Mouse (Mus musculus) mesoderm, embryonic 11.5 days (tissue): Measurements from ENCODE around the gene Pou2af1.

ENCODE experiments used
- DNase-seq: peaks from one replicate; pipeline ENCODE4 v3.0.0-alpha.2; 2012; ENCODE audit warnings: low read depth, low spot score

Pou2af1 gene

DNA sequence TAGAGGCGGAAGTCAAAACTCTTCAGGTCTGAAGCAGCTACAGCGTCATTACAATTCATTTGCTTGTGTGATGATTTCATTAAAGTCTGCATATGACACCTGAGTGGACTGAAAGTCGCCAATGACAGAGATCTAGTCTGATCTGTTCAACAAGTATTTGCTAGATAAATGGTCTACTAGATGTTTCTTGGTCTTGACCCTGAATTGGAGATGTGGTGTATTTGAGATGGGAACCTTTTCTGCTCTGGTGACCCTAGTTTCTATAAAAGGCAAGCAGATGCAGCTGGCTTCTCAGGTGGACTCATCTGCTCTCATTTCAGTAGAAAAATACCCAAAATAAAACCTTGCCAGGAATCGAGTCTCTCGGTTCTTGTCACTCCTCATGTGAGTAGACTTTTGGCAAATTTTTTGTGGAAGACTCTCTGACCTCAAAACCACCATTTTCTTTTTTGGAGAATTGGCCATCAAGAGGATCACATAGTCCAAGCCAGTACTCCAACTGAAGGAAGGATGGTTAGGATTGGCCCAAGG lies 12.2 kb downstream of the Pou2af1 start:
- no peak for DNase-seq

DNA sequence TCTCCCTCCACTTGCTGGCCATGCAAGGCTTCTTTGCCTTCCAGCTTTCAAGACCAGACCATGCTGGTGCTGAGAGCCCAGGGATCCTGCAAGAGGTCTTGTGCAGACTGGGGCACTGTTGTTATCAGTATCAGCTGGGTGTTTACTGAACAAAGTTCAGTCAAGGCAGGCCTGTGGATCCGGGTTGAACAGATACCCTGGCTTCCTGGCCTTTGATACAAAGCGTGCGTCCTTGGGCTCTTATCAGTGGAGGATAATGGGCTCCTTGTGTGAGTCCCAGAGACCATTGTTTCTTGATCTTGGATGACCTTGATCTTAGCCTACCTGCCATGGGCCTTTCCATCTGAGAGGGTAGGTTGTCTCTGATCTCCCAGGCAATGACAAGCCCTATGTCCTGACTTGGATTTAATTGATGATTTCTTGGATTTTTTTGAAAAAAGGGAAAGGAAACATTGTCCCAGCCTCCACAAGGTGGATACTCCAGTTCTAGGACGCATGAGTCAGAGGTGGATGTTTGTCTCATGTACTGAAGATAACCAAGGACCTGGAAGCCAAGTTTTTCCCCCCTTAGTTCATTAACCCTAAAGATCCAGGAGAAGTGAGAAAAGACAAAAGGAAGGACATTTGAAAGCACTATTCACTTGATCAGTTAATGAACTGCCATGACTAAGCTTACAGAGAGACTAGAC lies 17.3 kb downstream of the Pou2af1 start:
- no peak for DNase-seq

DNA sequence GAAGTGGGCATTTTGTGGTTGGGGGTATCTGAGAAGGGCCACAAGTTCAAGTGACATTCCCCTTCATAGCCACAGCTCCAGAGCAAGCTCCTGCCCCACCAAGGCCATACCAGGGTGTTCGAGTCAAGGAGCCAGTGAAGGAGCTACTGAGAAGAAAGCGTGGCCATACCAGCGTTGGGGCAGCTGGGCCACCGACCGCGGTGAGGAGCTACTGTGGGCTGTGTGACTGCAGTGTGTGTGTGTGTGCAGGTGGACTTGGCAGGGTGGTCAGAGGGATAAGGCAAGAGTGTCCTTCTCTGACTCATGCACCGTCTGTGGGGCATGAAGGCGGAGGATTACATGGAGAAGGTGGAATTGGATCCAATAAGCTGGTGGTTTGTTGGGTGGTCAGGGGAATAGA lies 18.7 kb downstream of the Pou2af1 start:
- no peak for DNase-seq

DNA sequence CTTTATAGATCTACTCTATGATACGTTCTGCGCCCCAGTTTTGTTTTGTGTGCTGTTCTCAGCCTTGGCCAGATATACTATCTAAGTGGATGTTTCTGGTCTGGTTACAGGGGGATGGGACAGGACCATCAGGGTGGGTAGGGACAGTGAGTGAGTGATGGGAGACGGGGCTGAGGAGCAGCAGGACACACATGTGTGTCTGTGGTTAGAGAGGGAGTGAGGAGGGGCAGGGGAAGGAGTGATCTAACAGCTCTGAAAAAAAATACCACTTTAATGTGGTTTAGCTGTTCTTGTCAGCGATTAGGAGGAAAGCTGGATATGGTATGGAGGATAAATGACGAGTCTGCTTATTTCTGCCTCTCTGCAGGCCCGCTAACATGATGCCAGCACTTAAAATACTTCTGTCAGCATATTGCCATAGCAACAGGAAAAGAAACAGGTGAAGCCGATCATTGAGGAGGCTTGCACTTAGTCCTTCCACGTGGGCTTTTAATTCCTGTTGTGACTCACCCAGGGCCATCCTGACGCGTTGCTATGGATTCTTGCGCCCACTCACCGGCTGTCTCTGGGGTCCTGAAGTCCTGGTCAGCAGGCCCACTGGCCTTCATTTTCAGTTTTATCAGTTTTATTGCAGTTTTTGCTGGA lies 25.4 kb downstream of the Pou2af1 start:
- peak; percentile 14 for DNase-seq

DNA sequence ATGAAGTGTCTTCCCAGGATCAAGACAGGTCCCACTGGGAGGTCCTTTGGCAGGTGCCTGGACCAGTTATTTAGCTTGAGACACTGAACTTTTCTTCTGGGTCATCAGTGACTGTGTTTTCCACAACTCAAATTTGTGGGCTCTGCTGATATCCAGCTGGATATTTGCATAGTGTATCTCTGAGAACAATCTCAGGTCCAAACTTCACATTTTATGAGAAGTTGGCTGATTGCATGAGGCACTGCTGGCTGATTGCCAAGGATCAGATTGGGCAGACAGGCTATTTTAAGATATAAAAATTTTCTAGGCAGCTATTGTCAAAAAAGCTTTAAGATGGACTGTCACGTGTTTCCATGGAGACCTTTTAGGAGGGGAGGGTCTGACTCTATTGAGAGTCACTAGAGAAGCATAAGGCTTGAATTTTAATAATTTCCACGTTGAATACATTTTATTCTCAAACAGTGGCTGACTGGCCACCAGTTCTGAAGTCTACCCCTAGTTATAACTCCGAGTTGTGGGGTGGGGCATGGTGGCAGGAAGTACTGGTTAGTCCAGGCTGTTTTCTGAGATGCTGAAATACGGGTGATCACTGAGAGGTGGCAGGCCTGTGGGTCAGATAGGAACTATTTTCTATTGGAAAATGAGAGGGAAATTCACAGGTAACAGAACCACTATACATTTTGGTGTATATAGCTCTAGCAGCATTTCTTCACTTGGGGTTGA lies 43.4 kb downstream of the Pou2af1 start:
- no peak for DNase-seq

DNA sequence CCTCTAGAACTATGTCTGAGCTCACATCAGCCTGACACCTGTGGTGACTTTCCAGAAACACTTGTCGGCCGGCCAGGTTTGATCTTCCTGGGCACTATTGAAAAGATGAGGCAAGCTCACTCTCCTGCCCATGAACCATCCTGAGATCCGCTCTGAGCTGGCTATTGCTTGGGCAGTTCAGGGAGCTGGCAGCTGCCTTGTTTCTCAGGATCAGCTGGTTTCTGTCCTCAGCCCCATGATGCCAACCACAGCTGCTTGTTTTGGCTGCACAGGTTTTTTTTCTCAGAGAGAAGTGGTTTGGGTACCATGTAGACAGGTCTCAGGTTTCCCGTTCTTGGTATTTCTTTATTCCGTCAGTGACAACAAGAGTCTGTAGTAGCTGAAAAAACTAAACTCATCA lies 44.9 kb downstream of the Pou2af1 start:
- DNase-seq = no peak

DNA sequence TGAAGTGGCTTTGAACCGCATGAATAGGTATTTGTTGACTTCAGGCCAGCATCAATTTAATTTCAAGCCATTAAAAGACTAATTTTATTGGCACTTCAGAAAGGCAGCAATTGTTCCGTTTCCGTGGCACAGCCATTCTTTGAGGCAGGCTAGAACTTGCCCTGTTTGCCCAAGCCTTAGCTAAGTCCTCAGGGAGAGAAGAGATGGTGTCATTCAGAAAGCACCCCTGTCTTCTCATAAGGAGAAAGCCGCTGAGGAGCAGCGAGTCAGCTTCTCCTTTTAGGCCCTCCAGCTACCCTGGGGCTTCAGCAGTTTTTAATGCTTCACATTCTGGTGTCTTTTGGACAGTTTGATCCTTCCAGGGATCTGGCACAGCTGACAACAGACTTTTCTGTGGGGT lies 55.3 kb downstream of the Pou2af1 start:
- DNase-seq = no peak

DNA sequence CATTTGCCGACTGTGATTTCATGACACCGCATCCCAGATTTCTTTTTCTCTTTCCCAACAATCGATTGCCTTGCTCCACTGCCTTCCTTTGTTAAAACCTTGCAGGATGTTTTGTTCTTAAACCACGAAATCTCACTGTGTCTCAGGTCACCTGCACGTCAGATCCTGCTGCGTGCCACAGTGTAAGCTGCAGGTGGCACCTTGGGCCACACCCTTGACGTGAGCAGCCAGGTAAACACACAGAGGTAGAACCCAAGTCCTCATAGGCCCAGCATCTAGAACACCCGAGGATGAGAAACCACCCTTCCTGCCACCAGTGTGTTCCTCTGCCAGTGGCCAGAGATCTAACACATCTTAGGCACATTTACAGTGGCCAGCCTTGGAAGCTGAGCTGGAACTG lies 57.6 kb downstream of the Pou2af1 start:
- no peak for DNase-seq

DNA sequence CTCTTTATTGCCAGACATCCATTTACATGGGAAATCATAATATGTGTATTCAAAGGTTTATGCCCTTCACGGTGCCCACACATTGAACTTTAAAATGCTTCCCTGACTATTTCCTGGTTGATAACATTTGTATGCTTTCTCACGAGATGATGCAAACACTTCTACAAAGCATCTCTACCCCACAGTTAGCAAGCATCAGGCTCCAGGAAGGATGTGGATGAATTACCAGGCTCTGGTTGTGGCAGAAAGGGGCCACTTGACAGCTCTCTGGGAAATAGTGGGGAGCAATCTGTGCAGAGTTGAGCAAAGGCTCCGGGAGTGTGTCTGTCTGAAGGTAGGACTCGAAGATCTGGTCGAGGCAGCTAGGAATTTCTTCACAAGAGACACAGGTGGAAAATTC lies 58.6 kb downstream of the Pou2af1 start:
- no peak for DNase-seq

DNA sequence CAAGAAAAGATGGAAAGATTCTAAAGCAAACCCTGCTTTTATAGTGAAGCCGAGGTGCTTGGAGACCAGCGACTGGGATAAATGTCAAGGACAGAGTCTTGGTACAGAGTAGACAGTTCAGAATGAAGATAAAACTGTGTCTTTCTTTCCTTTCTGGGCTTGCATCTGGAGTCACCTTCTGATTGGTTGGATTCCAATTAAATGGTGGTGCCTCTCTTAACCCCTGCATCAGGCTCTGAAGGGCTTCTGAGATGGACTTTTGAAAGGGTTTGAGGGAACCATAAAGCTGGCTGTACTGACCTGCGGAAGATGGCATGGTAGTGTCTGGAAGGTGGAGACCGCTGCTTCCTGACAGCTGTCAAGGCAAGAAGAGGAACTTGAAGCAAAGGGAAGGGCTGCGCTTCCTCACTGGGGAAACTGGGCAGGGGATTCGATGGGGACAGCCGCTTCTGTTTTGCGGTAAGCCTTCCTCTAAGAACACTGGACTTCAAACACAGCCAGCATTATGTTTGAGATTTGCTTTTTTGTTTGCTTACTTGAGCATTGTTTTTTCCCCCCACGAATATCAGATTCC lies 60.2 kb downstream of the Pou2af1 start:
- no peak for DNase-seq

DNA sequence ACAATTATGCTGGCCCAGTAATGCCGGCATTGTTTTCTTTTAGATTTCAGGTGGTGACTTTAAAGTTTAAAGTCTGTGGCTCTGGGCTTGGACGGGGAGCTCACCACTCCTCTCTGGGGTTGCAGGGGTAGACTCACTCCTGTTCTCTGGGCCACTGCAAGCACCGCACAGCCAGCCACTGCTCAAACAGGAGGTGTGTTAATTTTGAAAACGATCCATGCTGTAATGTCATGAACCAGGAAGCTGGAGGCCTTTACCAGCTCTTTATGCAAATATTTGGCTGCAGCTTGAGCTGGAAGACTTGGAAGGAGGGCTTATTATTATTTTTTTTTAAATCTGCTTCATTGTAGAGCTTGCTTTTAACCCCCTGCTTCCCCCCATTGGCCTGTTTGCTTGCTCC lies 61.2 kb downstream of the Pou2af1 start:
- no peak for DNase-seq

DNA sequence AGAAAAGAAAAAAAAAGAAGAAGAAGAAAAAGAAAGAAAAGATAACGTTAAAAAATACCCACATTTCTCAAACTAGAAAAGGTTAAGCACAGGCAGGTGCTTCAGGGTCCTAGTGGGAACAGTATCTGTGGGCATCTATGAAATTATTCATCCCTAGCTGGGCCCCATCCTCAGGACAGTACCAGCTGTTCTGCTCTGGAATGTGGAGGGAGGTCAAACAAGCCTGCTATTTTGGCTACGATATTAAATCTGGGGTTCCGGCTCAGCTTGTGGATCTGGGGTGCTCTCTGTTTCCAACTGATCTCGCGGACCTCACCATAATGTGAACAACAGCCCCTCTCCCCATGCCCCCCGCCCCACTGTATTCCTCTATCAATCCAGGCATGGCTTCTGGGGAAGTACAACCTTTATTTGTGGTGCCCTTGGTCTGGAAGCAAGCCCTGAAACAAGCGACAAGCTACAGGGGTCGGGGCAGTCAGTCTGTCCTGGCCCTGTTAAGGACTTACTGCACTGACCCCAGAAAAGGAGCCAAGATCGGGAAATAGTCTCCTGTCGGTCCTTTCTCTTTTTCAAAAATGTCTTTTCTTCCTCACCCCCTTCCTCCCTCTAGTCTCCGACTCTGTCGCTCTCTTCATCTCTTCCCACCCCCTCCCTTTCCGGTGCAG lies 64.5 kb downstream of the Pou2af1 start:
- DNase-seq = peak; percentile 6

DNA sequence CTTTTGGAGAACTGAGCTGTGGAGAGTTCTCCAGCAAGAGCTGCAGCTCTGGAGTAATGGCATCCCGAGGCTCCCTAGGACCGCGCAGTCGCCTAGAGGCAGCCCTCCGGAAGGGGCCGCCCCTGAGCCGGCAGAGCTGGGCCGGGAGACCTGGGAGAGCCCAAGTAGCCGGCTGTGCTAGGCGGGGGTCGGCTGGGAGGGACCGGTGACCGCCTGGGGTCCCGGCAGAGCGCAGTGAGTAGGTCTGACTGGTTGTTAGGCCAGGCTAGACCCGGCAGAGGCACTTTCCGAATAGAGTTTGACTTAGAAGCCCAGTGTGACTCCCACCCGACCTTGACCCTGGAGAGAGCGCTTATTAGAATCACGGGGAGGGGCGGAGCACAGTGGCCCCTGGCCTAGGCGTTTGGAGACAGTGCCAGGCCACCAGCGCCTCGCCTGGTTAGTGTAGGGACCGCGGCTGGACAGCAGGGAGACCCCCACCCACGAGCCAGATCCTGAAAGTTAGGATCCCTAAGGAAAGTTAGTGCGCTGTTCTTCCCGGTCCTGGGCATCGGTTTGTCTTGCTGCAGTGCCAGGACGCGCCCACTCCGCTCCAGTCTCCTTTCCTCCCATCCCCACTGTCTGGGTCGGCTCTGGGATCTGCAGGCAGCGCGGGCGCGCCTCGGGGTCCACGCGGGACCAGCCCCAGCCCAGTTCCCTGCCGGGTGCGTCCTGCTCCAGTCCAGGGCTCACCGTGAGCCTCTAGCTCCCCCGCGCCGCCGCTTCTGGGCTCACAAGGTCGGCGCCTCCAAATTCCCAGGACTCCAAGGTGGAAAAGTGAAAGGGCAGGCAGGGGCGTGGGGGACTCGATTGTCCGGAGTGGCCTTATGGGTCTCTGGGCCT lies 65.2 kb downstream of the Pou2af1 start, which contains the start of gene Colca2:
Colca2 (minus strand) TSS at position 70 of the 882 bp plus-strand sequence.
- DNase-seq = peak; percentile 85

DNA sequence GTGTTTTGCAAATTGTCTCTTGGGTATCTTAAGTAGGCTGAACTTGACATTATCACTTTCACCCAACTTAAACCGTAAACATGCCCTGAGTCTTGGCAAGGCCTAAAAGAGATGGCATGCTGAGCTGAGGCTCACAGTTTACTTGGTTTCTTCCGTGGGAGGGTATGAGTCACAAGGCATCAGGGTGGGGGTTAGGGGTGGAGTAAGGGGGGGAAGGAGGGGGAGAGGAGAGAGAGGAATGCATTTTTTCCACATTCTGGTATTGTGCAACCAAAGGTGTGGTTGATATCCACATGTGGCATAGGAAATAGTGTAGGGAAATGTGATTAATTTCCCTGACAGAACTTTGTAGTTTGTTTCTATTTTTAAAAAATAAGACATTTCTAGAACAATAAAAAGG lies 72.6 kb downstream of the Pou2af1 start:
- DNase-seq = no peak
